Mouse (Mus musculus) liver, embryonic 14.5 days (tissue): Measurements from ENCODE around the gene Apbb2. TPM values are rescaled to one million over a fixed set of nuclear protein-coding genes. Genes with fewer than 3 reads are reported as not detected.

ENCODE experiments used
- ATAC-seq: fragments of 200-750 bp; cut with Nextera tagmentation; 2 replicates; pipeline ENCODE4 v1.8.0; 2017; ENCODE audit warnings: moderate number of reproducible peaks, mild to moderate bottlenecking, moderate library complexity; ENCODE audit not compliant: insufficient read depth
- DNase-seq, 3 experiments: peaks; one replicate each; pipeline ENCODE4 v3.0.0-alpha.2; 2012 to 2013; ENCODE audit warnings: low read depth in 3 of 3, low spot score in 3 of 3
- H3K27ac ChIP-seq: fragments of 300-500 bp; sonication (generic); 2 replicates; pipeline ENCODE4 v1.5.1; 2014; ENCODE audit warnings: moderate library complexity, mild to moderate bottlenecking, control low read depth, inconsistent platforms
- H3K27me3 ChIP-seq: fragments of 300-500 bp; sonication (generic); 2 replicates; pipeline ENCODE4 v1.6.1; 2014; ENCODE audit warnings: mild to moderate bottlenecking, low read length, moderate library complexity; ENCODE audit not compliant: control insufficient read depth, insufficient read depth
- H3K36me3 ChIP-seq: fragments of 300-500 bp; sonication (generic); replicated peaks from 2 replicates; pipeline ENCODE4 v1.6.1; 2014; ENCODE audit warnings: low read depth; ENCODE audit not compliant: control insufficient read depth, insufficient read depth
- H3K4me1 ChIP-seq, 2 experiments: fragments of 200-500 bp in 1 of 2; fragments of 300-500 bp in 1 of 2; sonication (generic) in 1 of 2; replicated peaks; 2 replicates each; pipeline ENCODE4 v1.6.1; 2012 to 2014; ENCODE audit warnings: antibody characterized with exemption in 1 of 2, inconsistent platforms in 1 of 2, low read length in 1 of 2; ENCODE audit not compliant: control insufficient read depth in 2 of 2, insufficient read depth in 2 of 2
- H3K4me2 ChIP-seq: fragments of 300-500 bp; sonication (generic); 2 replicates; pipeline ENCODE4 v1.6.1; 2014; ENCODE audit warnings: low read depth, mild to moderate bottlenecking, control low read depth, moderate library complexity
- H3K4me3 ChIP-seq, 2 experiments: fragments of 200-500 bp in 1 of 2; fragments of 300-500 bp in 1 of 2; sonication (generic) in 1 of 2; 2 replicates each; pipeline ENCODE4 v1.5.1; 2012 to 2014; ENCODE audit warnings: low read depth in 2 of 2, low read length in 2 of 2, mild to moderate bottlenecking in 2 of 2, control low read depth in 1 of 2, inconsistent platforms in 1 of 2, moderate library complexity in 1 of 2; ENCODE audit not compliant: insufficient read depth in 1 of 2
- H3K9ac ChIP-seq: fragments of 300-500 bp; sonication (generic); replicated peaks from 2 replicates; pipeline ENCODE4 v1.6.1; 2014; ENCODE audit warnings: mild to moderate bottlenecking, control low read depth, moderate library complexity
- H3K9me3 ChIP-seq: fragments of 300-500 bp; sonication (generic); 2 replicates; pipeline ENCODE4 v1.6.1; 2016; ENCODE audit warnings: low read length, mixed read lengths; ENCODE audit not compliant: control insufficient read depth
- CTCF ChIP-seq: IDR thresholded peaks from 2 replicates; pipeline ENCODE4 v1.5.1; 2016; ENCODE audit warnings: antibody characterized with exemption, low read depth, control low read depth
- EP300 ChIP-seq: IDR thresholded peaks from 2 replicates; pipeline ENCODE4 v1.6.1; 2016; ENCODE audit warnings: antibody characterized with exemption, low read depth
- WGBS: fragments of 180-500 bp; shearing (Covaris S2); extraction: QIAGEN DNeasy Blood & Tissue Kit; methylation state at CpG from one replicate; pipeline ENCODE4 v1.1.7; 2014; ENCODE audit not compliant: insufficient replicate concordance; 5-methylcytosine and 5-hydroxymethylcytosine counted together
- polyA plus RNA-seq, 2 experiments: library from polyadenylated mRNA; depleted of rRNA in 1 of 2; stranded (reverse) in 1 of 2; unstranded in 1 of 2; fragments of >200 nt; fragmentation: Nextera tagmentation in 1 of 2; extraction: Ambion mirVana in 1 of 2; gene quantifications; 2 replicates each; pipeline versions ENCODE4 v1.2.1 to v1.2.3; 2012 to 2014

Apbb2 gene
- polyA plus RNA-seq, 2 experiments = 0.92 to 2.8 TPM

DNA sequence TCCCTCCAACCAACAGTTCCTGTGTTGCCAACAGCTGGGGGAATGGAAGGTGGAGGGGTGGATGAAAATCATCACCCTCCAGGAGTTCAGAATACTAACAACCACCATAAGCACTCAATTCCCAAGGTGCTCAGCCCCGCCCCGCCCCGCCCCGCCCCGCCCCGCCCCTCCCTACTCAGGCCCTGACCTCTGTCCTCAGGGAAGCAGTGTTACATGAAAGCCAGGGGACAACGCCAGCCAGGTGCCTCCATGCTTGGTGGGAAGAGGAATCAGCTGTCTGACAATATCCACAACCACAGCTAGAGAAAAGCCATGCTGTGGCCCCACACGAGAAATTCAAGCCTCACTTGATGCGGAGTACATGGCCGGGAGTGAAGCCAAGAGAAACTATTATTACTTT, 276.7 kb downstream of the Apbb2 start:
- ATAC-seq = no peak
- Histone ChIP-seq H3K9me3 (no peaks in the 10 kb centered on the region), H3K9ac (no peak overlapping the region), H3K4me3 (no peak overlapping the region), H3K36me3 (no peaks in the 10 kb centered on the region), H3K27me3 (peaks cover 3% of the 10 kb centered on the region; the same call in 1 of the 2 replicates), H3K4me2 (no peak overlapping the region), H3K4me1 (no peaks in the 10 kb centered on the region), H3K27ac (no peak overlapping the region)
- DNase-seq = no peak
- whole genome bisulfite sequencing = 46% methylated on average over 10 of the region's 10 CpGs
- TF ChIP-seq CTCF (no peak), EP300 (no peak)

- no peaks in the 10 kb centered on the region for H3K9me3 ChIP-seq
- H3K4me2 ChIP-seq = no peak overlapping the region
- peaks cover 3% of the 10 kb centered on the region for H3K27me3 ChIP-seq
- no peaks in the 10 kb centered on the region for H3K36me3 ChIP-seq
- no peak overlapping the region for H3K27ac ChIP-seq
- WGBS = 64% methylated on average over 17 of the region's 17 CpGs
- DNase-seq (no peak), ATAC-seq (no peak)
- no peak overlapping the region for H3K4me3 ChIP-seq
- no peaks in the 10 kb centered on the region for H3K4me1 ChIP-seq
- H3K9ac ChIP-seq = no peak overlapping the region
- TF ChIP-seq CTCF (no peak), EP300 (no peak)
Observed at GRCm38 (mm10) chr5:66340356-66341102, 278.1 kb downstream of the Apbb2 start.

DNA sequence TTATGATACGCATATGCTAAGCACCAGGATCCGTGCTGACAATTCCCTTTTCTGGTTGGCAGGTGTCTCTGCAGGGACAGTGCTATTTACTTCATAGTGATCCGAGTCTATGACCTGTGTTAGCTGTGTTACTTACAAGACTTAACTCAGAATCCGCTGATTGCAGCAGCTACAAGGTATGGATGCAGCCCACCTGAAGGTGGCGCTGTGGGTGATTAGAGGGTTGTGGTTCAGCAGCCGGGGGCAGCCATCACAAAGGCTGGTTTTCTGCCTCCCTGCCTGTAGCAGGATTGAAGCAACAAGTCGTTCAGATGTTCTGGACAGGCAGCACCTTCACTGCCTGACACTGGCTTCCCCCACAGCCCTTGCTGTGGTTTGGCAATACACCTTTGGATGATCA, 280.0 kb downstream of the Apbb2 start:
- ATAC-seq (no peak), DNase-seq (no peak)
- Histone ChIP-seq H3K27me3 (peaks cover 3% of the 10 kb centered on the region), H3K4me2 (no peak overlapping the region), H3K9ac (no peak overlapping the region), H3K27ac (no peak overlapping the region), H3K4me1 (no peaks in the 10 kb centered on the region), H3K9me3 (no peaks in the 10 kb centered on the region), H3K4me3 (no peak overlapping the region), H3K36me3 (no peaks in the 10 kb centered on the region)
- WGBS = 29% methylated on average over 7 of the region's 7 CpGs
- TF ChIP-seq EP300 = no peak
- peak; percentile 42 for TF ChIP-seq CTCF

DNA sequence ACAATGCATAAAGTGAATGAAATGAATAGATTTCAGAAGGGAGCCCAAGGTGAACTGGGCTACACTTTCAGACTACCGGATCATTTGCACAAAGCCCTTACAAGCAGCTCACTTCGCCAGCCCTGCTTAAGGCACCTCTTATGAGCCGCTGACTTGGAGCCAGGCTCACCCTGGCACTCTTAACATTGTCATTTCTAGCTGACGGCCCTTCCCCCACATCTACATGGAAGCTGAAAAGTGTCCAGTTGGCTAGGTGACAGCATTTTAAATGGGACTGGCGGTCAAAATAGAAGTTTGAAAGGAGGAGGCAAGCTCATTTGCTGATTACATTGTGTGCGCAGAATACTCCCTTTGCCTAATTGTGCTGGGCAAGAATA, 280.6 kb downstream of the Apbb2 start:
- no peak for TF ChIP-seq CTCF
- Histone ChIP-seq H3K27ac (no peak overlapping the region), H3K9ac (no peak overlapping the region), H3K9me3 (no peaks in the 10 kb centered on the region), H3K36me3 (no peaks in the 10 kb centered on the region), H3K4me3 (no peak overlapping the region), H3K4me2 (no peak overlapping the region), H3K4me1 (no peaks in the 10 kb centered on the region), H3K27me3 (peaks cover 3% of the 10 kb centered on the region)
- ATAC-seq (no peak), DNase-seq (no peak)
- 31% methylated on average over 6 of the region's 6 CpGs for WGBS

GRCm38 (mm10) chr5:66337025-66337968, 281.3 kb downstream of the Apbb2 start:
- peaks cover 3% of the 10 kb centered on the region for H3K27me3 ChIP-seq
- H3K27ac ChIP-seq = no peak overlapping the region
- no peaks in the 10 kb centered on the region for H3K4me1 ChIP-seq
- TF ChIP-seq EP300 (no peak), CTCF (no peak)
- H3K4me3 ChIP-seq = peak overlapping the region in 1 of 2 experiments; percentile 1; a peak in 1 of 4 replicates
- no peaks in the 10 kb centered on the region for H3K9me3 ChIP-seq
- WGBS = 6% methylated on average over 36 of the region's 38 CpGs
- DNase-seq (no peak), ATAC-seq (no peak)
- no peaks in the 10 kb centered on the region for H3K36me3 ChIP-seq
- peak overlapping the region; percentile 45 for H3K4me2 ChIP-seq
- H3K9ac ChIP-seq = no peak overlapping the region
